Mouse (Mus musculus) liver, adult (tissue): ENCODE measurements around the gene Nme3.

Experiments used
- GATA4 ChIP-seq: IDR thresholded peaks from 2 replicates; pipeline ENCODE4 v1.6.1; 2014; ENCODE audit warnings: mild to moderate bottlenecking, low read length; ENCODE audit not compliant: insufficient replicate concordance

Gene Nme3

GRCm38 (mm10) chr17:24893276-24893675, 3.0 kb upstream of the Nme3 start:
- TF ChIP-seq GATA4, result no peak

- no peak for TF ChIP-seq GATA4
These were observed 2.0 kb upstream of the Nme3 start for GRCm38 (mm10) chr17:24894061-24894994.

- TF ChIP-seq GATA4, result no peak; the same call in 1 of the 2 replicates
These were observed 1.2 kb upstream of the Nme3 start, which contains the start of the genes Eme2 and Mrps34 for GRCm38 (mm10) chr17:24894995-24895547. Gene Eme2, minus strand, starts transcription at chr17:24895087. Gene Mrps34, plus strand, starts transcription at chr17:24895116.

GRCm38 (mm10) chr17:24895571-24896240, 594 bp upstream of the Nme3 start:
- TF ChIP-seq GATA4, result no peak

- no peak for TF ChIP-seq GATA4
These were observed 631 bp downstream of the Nme3 start for GRCm38 (mm10) chr17:24896993-24897269.

- TF ChIP-seq GATA4, result no peak
These were observed 1.3 kb downstream of the Nme3 start for GRCm38 (mm10) chr17:24897600-24897999.

- no peak for TF ChIP-seq GATA4
These were observed 1.9 kb downstream of the Nme3 start for GRCm38 (mm10) chr17:24898041-24898854.

GRCm38 (mm10) chr17:24899153-24899552, 2.9 kb downstream of the Nme3 start:
- no peak for TF ChIP-seq GATA4

- TF ChIP-seq GATA4, result no peak
These were observed 3.7 kb downstream of the Nme3 start for GRCm38 (mm10) chr17:24900014-24900413.

GRCm38 (mm10) chr17:24902124-24902523, 5.8 kb downstream of the Nme3 start:
- no peak for TF ChIP-seq GATA4

GRCm38 (mm10) chr17:24902671-24903474, 6.6 kb downstream of the Nme3 start:
- no peak for TF ChIP-seq GATA4

GRCm38 (mm10) chr17:24903767-24904166, 7.5 kb downstream of the Nme3 start:
- TF ChIP-seq GATA4, result no peak

GRCm38 (mm10) chr17:24907591-24907990, 11.3 kb downstream of the Nme3 start:
- no peak for TF ChIP-seq GATA4

GRCm38 (mm10) chr17:24913984-24914383, 17.7 kb downstream of the Nme3 start:
- TF ChIP-seq GATA4, result no peak
